Mouse (Mus musculus) stomach, postnatal 0 days (tissue): ENCODE measurements around the gene Psma7.

ENCODE experiments used
- CTCF ChIP-seq: IDR thresholded peaks from 2 replicates; pipeline ENCODE4 v1.5.1; 2016; ENCODE audit warnings: antibody characterized with exemption, low read depth, mild to moderate bottlenecking, moderate library complexity
- EP300 ChIP-seq: optimal IDR thresholded peaks from 2 replicates; pipeline ENCODE3; 2016; ENCODE audit warnings: antibody characterized with exemption

GRCm38 (mm10) chr2:180020919-180021318 lies 21.3 kb downstream of the Psma7 start:
- TF ChIP-seq CTCF (no peak), EP300 (no peak)
